ENCODE assay signal across 8 mouse cellular contexts in the genomic region with DNA sequence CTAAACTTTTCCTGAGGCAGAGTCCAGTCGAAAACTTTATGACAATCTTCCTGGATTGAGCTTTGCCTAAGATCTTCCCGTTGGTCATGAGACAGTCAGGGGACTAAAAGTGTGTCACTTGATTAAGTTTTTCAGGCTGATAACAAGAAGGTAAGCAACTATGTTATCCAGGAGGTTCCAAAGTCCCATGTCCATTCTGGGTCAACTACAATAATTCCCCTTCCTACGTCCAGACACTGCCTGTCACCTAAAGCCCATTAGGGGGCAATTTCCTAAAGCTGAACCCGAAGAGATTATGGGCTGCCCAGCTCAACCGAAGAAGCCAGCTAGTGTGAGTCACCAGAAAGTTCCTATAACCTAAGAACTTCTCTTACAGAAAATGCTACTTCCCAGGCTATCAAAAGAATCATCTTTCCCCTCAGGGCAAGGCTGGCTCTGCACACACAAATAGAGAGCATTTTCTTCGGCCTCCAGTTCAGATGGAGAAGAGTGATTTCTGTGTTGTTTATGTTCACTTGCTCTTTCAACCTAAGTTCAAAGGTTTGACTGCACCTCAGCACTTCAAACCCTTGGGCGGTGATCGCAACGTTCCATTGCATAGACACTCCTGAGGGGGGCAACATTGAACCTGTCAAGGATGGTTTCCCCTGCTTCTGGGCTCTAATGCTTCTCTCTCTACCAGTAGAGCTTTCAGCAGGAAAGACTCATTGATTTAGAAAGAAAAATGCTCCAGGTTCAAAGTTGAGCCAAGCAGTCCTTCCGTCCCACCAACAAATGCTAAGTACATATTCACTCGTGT.
DNase-seq lines count a peak whose midpoint lies in the region; ATAC-seq lines count a peak whose summit lies in the region.

No protein-coding gene starts in this region.

- ATAC-seq in heart, embryonic 11.5 days (replicated peaks; ENCODE audit: insufficient number of reproducible peaks, low FRiP score, low TSS enrichment): no peak
- ATAC-seq in granulocyte monocyte progenitor cell, adult 5-6 weeks (replicated peaks; ENCODE audit: poor library complexity, severe bottlenecking): peak; percentile 40; the same call in 1 of the 2 replicates

- no peak overlapping the region for H3K9ac ChIP-seq in heart, embryonic 11.5 days (ENCODE audit: low read depth, low read length)

- H3K4me3 ChIP-seq in heart, embryonic 11.5 days (ENCODE audit: low read depth, low read length): no peak overlapping the region
- H3K4me3 ChIP-seq in midbrain, embryonic 10.5 days: no peak overlapping the region

- H3K9me3 ChIP-seq in heart, embryonic 11.5 days (replicated peaks; ENCODE audit: control insufficient read depth, low read length): no peaks in the 10 kb centered on the region
- H3K9me3 ChIP-seq in midbrain, embryonic 10.5 days (replicated peaks): no peaks in the 10 kb centered on the region

- H3K4me1 ChIP-seq in heart, embryonic 11.5 days (ENCODE audit: control insufficient read depth, insufficient read depth, low read length): no peaks in the 10 kb centered on the region
- no peaks in the 10 kb centered on the region for H3K4me1 ChIP-seq in midbrain, embryonic 10.5 days

- no peak overlapping the region for H3K4me2 ChIP-seq in heart, embryonic 11.5 days

- H3K27me3 ChIP-seq in heart, embryonic 11.5 days (ENCODE audit: control insufficient read depth, insufficient read depth, low read length): no peaks in the 10 kb centered on the region
- no peaks in the 10 kb centered on the region for H3K27me3 ChIP-seq in midbrain, embryonic 10.5 days (ENCODE audit: low read depth, poor library complexity, severe bottlenecking)

- no peak overlapping the region for H3K27ac ChIP-seq in heart, embryonic 11.5 days (ENCODE audit: low read depth, low read length)
- no peak overlapping the region for H3K27ac ChIP-seq in midbrain, embryonic 10.5 days (replicated peaks)

- no peaks in the 10 kb centered on the region for H3K36me3 ChIP-seq in heart, embryonic 11.5 days (ENCODE audit: control insufficient read depth, insufficient read depth, low read length)
- H3K36me3 ChIP-seq in midbrain, embryonic 10.5 days: no peaks in the 10 kb centered on the region

- WGBS in heart, embryonic 11.5 days (ENCODE audit: insufficient replicate concordance): 44% methylated on average over 11 of the region's 11 CpGs
- WGBS in midbrain, embryonic 10.5 days: 73% methylated on average over 11 of the region's 11 CpGs

- DNase-seq in heart, adult 18-20 months: peak; percentile 47 to 55
- DNase-seq in CD4-positive, CD25-positive, alpha-beta regulatory T cell, adult 2 months (ENCODE audit: low read depth, low spot score): peak; percentile 83
- DNase-seq in brain, adult 2 months (ENCODE audit: low read depth, low spot score): peak; percentile 72
- DNase-seq in liver: peak; percentile 39
- peak; percentile 18 to 25 for DNase-seq in spleen, postnatal 36 days (ENCODE audit: low spot score in 2 of 2)
- DNase-seq in midbrain, embryonic 10.5 days (ENCODE audit: low spot score): no peak
